Mouse (Mus musculus) E14TG2a.4 (cell line): Measurements from ENCODE around the gene Hoxa7.

Experiments
- CTCF ChIP-seq: conservative IDR thresholded peaks from 2 replicates; pipeline ENCODE4 v1.5.1; 2014; ENCODE audit warnings: low read length
- NANOG ChIP-seq: IDR thresholded peaks from 2 replicates; pipeline ENCODE4 v1.6.1; 2014; ENCODE audit warnings: borderline replicate concordance, low read length, mixed read lengths
- POU5F1 ChIP-seq: IDR thresholded peaks from 2 replicates; pipeline ENCODE4 v1.6.1; 2014; ENCODE audit warnings: low read length, borderline replicate concordance

DNA sequence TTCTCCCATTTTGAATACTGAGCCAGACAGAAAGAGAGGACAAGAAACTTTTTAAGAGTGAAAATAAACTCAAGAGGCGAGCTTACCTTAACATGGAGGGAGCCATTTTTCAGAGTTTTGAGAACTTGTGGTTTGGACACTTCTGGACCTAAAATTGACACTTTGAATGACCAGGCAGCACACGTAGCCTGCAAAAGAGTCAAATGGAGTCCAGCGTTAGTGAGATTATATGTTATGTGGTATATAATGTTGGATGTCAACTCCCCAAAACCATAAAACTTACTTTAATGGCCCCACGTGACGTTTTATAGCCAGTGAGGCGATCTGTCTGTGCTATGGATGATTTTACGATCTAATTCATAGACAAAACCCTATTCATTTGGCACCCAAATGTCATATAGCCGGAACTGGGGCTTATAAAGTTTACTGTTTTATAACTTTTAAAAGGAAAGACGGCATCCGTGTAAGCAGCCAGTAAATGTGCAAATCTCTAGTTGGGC, 20.9 kb downstream of the Hoxa7 start:
- TF ChIP-seq CTCF (no peak), POU5F1 (no peak), NANOG (no peak)
